Mouse (Mus musculus) heart, postnatal 0 days (tissue): ENCODE measurements around the gene C5ar1.

Experiments
- CTCF ChIP-seq: IDR thresholded peaks from 2 replicates; pipeline ENCODE4 v1.5.1; 2016; ENCODE audit warnings: antibody characterized with exemption, control low read depth, low read depth
- EP300 ChIP-seq: IDR thresholded peaks from 2 replicates; pipeline ENCODE4 v1.6.1; 2016; ENCODE audit warnings: antibody characterized with exemption, low read depth

- TF ChIP-seq CTCF (no peak; the same call in 1 of the 2 replicates), EP300 (no peak)
Measured at GRCm38 (mm10) chr7:16210862-16211365, 48.4 kb downstream of the C5ar1 start.
